Mouse (Mus musculus) mature B cell (primary cell): ENCODE measurements around the gene Gm43302.
"Not testable (repeated sequence)": the region's sequence is repeated elsewhere in the genome, so short reads cannot be mapped to it uniquely, and the experiment has no call there.

Source experiments
- in situ Hi-C: fragments of 300-500 bp; cut with MboI; formaldehyde crosslinking; loops from 2 replicates; pipeline ENCODE4 v1.14.3; 2019

Gm43302 gene

GRCm38 (mm10) chr5:105197915-105198560 is 95.5 kb downstream of the Gm43302 start:
- in situ Hi-C loops, result not testable (repeated sequence)

GRCm38 (mm10) chr5:105196308-105196707 is 97.2 kb downstream of the Gm43302 start:
- in situ Hi-C loops, result not testable (repeated sequence)

- in situ Hi-C loops, result not testable (repeated sequence)
Observed at GRCm38 (mm10) chr5:105192536-105192935, 101.0 kb downstream of the Gm43302 start.

GRCm38 (mm10) chr5:105181446-105181845 is 112.0 kb downstream of the Gm43302 start:
- in situ Hi-C loops, result no loop called here
